Mouse (Mus musculus) spleen, adult 2 months (tissue): ENCODE measurements around the gene Cdk13.

Experiments
- CTCF ChIP-seq: fragments of 200-500 bp; IDR thresholded peaks from 2 replicates; pipeline ENCODE4 v1.5.1; 2011; ENCODE audit warnings: mild to moderate bottlenecking, inconsistent platforms; ENCODE audit not compliant: insufficient read depth, insufficient read length, insufficient replicate concordance; ENCODE audit errors: extremely low read depth
- POLR2A ChIP-seq: fragments of 200-500 bp; IDR thresholded peaks from 2 replicates; pipeline ENCODE4 v1.6.1; 2011; ENCODE audit warnings: low read depth, low read length, inconsistent platforms

DNA sequence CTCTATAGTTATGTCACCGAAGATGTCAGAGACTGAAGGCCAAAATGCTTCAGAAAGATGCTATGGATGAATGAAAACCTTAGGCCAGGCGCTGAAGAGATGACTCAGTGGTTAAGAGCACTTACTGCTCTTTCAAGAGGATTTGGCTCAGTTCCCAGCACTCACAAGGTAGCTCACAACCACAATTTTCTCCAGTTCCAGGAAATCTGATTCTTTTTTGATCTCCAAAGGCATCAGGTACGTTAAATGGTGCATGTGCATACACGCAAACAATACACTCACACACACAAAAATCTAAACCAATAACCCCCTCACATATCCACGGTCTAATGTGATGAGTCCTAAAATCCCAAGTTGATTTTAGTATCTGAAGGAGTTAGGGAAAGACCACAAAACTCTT, 111.1 kb downstream of the Cdk13 start:
- TF ChIP-seq CTCF: no peak
- no peak for TF ChIP-seq POLR2A
